In genomic region chr2:29081965-29082364, GRCm38 (mm10) we compare ENCODE assay signal across 15 mouse cellular contexts. TPM values are rescaled to one million over a fixed set of nuclear protein-coding genes. Genes with fewer than 3 reads are reported as not detected.
DNase-seq lines count a peak whose midpoint lies in the region; ATAC-seq and TF ChIP-seq lines count a peak whose summit lies in the region.
"Had no signal": no experiment of that assay in that cellular context is flagged by ENCODE, and none has a peak within 500 bp of the region (broad histone marks: within the 10 kb centered on the region; RNA-seq: fewer than 3 reads in every experiment).

No protein-coding gene starts in this region.

- 46% methylated on average over 3 of the region's 3 CpGs for WGBS in kidney, postnatal 0 days
- WGBS in midbrain, postnatal 0 days: 73% methylated on average over 3 of the region's 3 CpGs
- 76% methylated on average over 3 of the region's 3 CpGs for WGBS in midbrain, embryonic 15.5 days

- no peaks in the 10 kb centered on the region for H3K9me3 ChIP-seq in kidney, postnatal 0 days (replicated peaks; ENCODE audit: low read length)
- no peaks in the 10 kb centered on the region for H3K9me3 ChIP-seq in midbrain, postnatal 0 days (ENCODE audit: low read length)
- H3K9me3 ChIP-seq in midbrain, embryonic 15.5 days: no peaks in the 10 kb centered on the region
- H3K9me3 ChIP-seq: midbrain, embryonic 10.5 days had no signal

- H3K9ac ChIP-seq in kidney, postnatal 0 days (ENCODE audit: low read depth, low read length): no peak overlapping the region
- no peak overlapping the region for H3K9ac ChIP-seq in midbrain, postnatal 0 days (replicated peaks; ENCODE audit: low read length, poor library complexity, severe bottlenecking)
- H3K9ac ChIP-seq in midbrain, embryonic 15.5 days: no peak overlapping the region

- no peaks in the 10 kb centered on the region for H3K27me3 ChIP-seq in kidney, postnatal 0 days (ENCODE audit: insufficient read depth, low read length)
- no peaks in the 10 kb centered on the region for H3K27me3 ChIP-seq in midbrain, postnatal 0 days (ENCODE audit: insufficient read depth, low read length)
- no peaks in the 10 kb centered on the region for H3K27me3 ChIP-seq in midbrain, embryonic 15.5 days (replicated peaks)

- H3K4me2 ChIP-seq in kidney, postnatal 0 days (ENCODE audit: low read length): no peak overlapping the region
- no peak overlapping the region for H3K4me2 ChIP-seq in midbrain, postnatal 0 days (ENCODE audit: low read depth, low read length, poor library complexity, severe bottlenecking)
- H3K4me2 ChIP-seq in midbrain, embryonic 15.5 days: no peak overlapping the region

- no peak for ATAC-seq in kidney, postnatal 0 days (replicated peaks; ENCODE audit: low FRiP score, low read depth)
- ATAC-seq in midbrain, postnatal 0 days (ENCODE audit: low FRiP score): no peak
- ATAC-seq in midbrain, embryonic 15.5 days (replicated peaks): no peak

- H3K27ac ChIP-seq in kidney, postnatal 0 days: no peak overlapping the region
- no peak overlapping the region for H3K27ac ChIP-seq in midbrain, postnatal 0 days (ENCODE audit: low read depth, low read length)
- no peak overlapping the region for H3K27ac ChIP-seq in midbrain, embryonic 15.5 days
- H3K27ac ChIP-seq: heart, adult 2 months; midbrain, embryonic 10.5 days had no signal

- peak; percentile 19; the same call in 1 of the 2 replicates for TF ChIP-seq CTCF in kidney, postnatal 0 days (IDR thresholded peaks at IDR 0.05; ENCODE audit: low read depth)
- peak; percentile 3; the same call in 1 of the 2 replicates for TF ChIP-seq CTCF in midbrain, postnatal 0 days (IDR thresholded peaks at IDR 0.05)

- H3K36me3 ChIP-seq in kidney, postnatal 0 days (ENCODE audit: insufficient read depth, low read length): peaks cover 61% of the 10 kb centered on the region
- peaks cover 67% of the 10 kb centered on the region for H3K36me3 ChIP-seq in midbrain, postnatal 0 days (ENCODE audit: insufficient read depth, low read length)
- peaks cover 70% of the 10 kb centered on the region for H3K36me3 ChIP-seq in midbrain, embryonic 15.5 days (replicated peaks)

- no peaks in the 10 kb centered on the region for H3K4me1 ChIP-seq in kidney, postnatal 0 days (replicated peaks; ENCODE audit: insufficient read depth, low read length)
- no peaks in the 10 kb centered on the region for H3K4me1 ChIP-seq in midbrain, postnatal 0 days (ENCODE audit: insufficient read depth, low read length)
- H3K4me1 ChIP-seq in midbrain, embryonic 15.5 days: no peaks in the 10 kb centered on the region
- H3K4me1 ChIP-seq: midbrain, embryonic 10.5 days had no signal

- no peak overlapping the region for H3K4me3 ChIP-seq in kidney, postnatal 0 days (replicated peaks; ENCODE audit: low read depth, low read length)
- no peak overlapping the region for H3K4me3 ChIP-seq in midbrain, postnatal 0 days (ENCODE audit: low read depth, low read length)
- H3K4me3 ChIP-seq in midbrain, embryonic 15.5 days: no peak overlapping the region
- H3K4me3 ChIP-seq: heart, adult 2 months; midbrain, embryonic 10.5 days had no signal

- DNase-seq in adrenal gland, adult 2 months: peak; percentile 22
- no peak for DNase-seq in adrenal gland, adult 18-20 months (ENCODE audit: low spot score in 2 of 2)
- no peak for DNase-seq in kidney, postnatal 0 days (ENCODE audit: low spot score)
- DNase-seq in kidney, adult 11 months: no peak
- no peak for DNase-seq in midbrain, postnatal 0 days (ENCODE audit: low spot score)
- DNase-seq in testis, postnatal 14 days (ENCODE audit: low spot score): peak; percentile 40
- no peak for DNase-seq in spleen, postnatal 14 days (ENCODE audit: low spot score in 2 of 2)
- DNase-seq: cerebellum, adult 9-11 months; heart, adult 2 months; heart, postnatal 4 days; layer of hippocampus, adult 9-11 months; left cerebral cortex, postnatal 4 days; thymus, postnatal 4 days had no signal

RNA-seq across cellular contexts. Expression of gene Ttf1, which starts 21.9 kb away (rescaled TPM):
- total RNA-seq in adrenal gland, adult 2 months (2021): 10 to 100 TPM in 1 of 2 experiments, 1 to 10 TPM in 1; 9.8 to 12.5 TPM
- polyA plus RNA-seq in adrenal gland, adult 2 months (2012; rRNA removed): 2.7 and 3.0 TPM in 2 replicates
- total RNA-seq in adrenal gland, adult 18-20 months (2021): 10 to 100 TPM; 12.6 to 14.8 TPM
- polyA plus RNA-seq in kidney, postnatal 0 days (2015; fragmentation: Nextera tagmentation; extraction: Ambion mirVana): 6.6 and 7.0 TPM in 2 replicates
- 4.9 and 5.1 TPM in 2 replicates for total RNA-seq in midbrain, postnatal 0 days (2014; rRNA removed)
- 3.1 and 3.3 TPM in 2 replicates for polyA plus RNA-seq in midbrain, postnatal 0 days (2015; fragmentation: Nextera tagmentation; extraction: Ambion mirVana)
- 8.0 and 8.9 TPM in 2 replicates for polyA plus RNA-seq in midbrain, embryonic 15.5 days (2015; fragmentation: Nextera tagmentation; extraction: Ambion mirVana)

RNA-seq across cellular contexts. Expression of gene Cfap77, which starts 27.1 kb away (rescaled TPM):
- total RNA-seq in adrenal gland, adult 2 months (2021): under 1 TPM in 1 of 2 experiments, not detected in 1; 0.37 TPM
- 0.16 TPM in 1 of 2 replicates, not detected in the other for polyA plus RNA-seq in adrenal gland, adult 2 months (2012; rRNA removed)
- under 1 TPM; 0.16 to 0.30 TPM for total RNA-seq in adrenal gland, adult 18-20 months (2021)
- polyA plus RNA-seq in kidney, postnatal 0 days (2015; fragmentation: Nextera tagmentation; extraction: Ambion mirVana): 0.14 and 0.36 TPM in 2 replicates
- 1.0 and 3.3 TPM in 2 replicates for total RNA-seq in midbrain, postnatal 0 days (2014; rRNA removed)
- 1.2 and 1.3 TPM in 2 replicates for polyA plus RNA-seq in midbrain, postnatal 0 days (2015; fragmentation: Nextera tagmentation; extraction: Ambion mirVana)
- polyA plus RNA-seq in midbrain, embryonic 15.5 days (2015; fragmentation: Nextera tagmentation; extraction: Ambion mirVana): 0.82 and 1.3 TPM in 2 replicates
- total RNA-seq: heart, adult 2 months had no signal

RNA-seq across cellular contexts. Expression of gene Setx, which starts 42.0 kb away (rescaled TPM):
- 10 to 100 TPM; 21.7 to 29.6 TPM for total RNA-seq in adrenal gland, adult 2 months (2021)
- polyA plus RNA-seq in adrenal gland, adult 2 months (2012; rRNA removed): 2.7 and 2.9 TPM in 2 replicates
- 10 to 100 TPM; 21.9 to 29.2 TPM for total RNA-seq in adrenal gland, adult 18-20 months (2021)
- polyA plus RNA-seq in kidney, postnatal 0 days (2015; fragmentation: Nextera tagmentation; extraction: Ambion mirVana): 6.8 and 7.7 TPM in 2 replicates
- total RNA-seq in midbrain, postnatal 0 days (2014; rRNA removed): 43.2 and 75.4 TPM in 2 replicates
- 13.0 and 16.8 TPM in 2 replicates for polyA plus RNA-seq in midbrain, postnatal 0 days (2015; fragmentation: Nextera tagmentation; extraction: Ambion mirVana)
- polyA plus RNA-seq in midbrain, embryonic 15.5 days (2015; fragmentation: Nextera tagmentation; extraction: Ambion mirVana): 14.4 and 15.8 TPM in 2 replicates

Comparison
In these comparisons a context has a peak if more than half of its experiments do, and no peak if none do; other contexts are left out.
1. DNase-seq: peak in adrenal gland, adult 2 months (single experiment) and testis, postnatal 14 days (single experiment); none in adrenal gland, adult 18-20 months (0 of 2), kidney, postnatal 0 days (single experiment), kidney, adult 11 months (single experiment), midbrain, postnatal 0 days (single experiment) and spleen, postnatal 14 days (0 of 2).